13 mouse cellular contexts compared by ENCODE assay signal in the genomic region with DNA sequence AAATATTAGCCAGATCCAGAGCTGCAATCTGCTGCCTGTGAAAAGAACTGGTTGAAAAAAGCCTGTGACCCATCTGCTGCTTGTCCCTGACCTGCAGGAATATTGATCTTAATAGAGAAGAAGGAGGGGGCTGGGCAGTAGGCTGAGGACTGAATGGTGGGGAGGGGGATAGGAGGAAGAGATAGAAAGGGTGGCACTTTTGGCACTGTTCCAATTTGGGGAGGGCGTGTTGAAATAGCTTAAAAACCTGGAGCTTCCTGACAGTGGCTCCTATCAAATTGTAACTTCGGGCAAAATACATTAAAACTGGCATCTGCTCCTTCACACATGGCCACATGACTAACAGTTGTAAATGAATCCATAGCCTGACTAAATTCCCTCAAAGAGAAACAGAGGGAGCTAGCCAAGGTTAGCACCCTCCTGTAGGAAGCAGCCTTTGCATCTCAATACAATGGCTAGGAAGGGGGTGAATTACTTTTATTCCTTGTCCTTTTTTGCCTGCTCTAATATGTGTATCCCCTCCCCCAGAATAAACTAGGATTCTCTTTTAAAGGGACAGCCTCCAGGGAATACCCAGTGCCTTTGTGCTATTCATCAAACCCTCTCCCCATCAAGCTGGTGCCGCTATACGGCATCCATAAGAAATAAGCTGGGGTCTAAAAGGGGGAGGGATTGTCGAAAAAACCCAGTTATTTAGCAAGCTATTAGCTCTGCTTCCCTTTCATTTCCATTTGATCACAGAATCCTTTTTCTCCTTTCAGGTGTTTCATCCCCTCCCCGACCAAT. TPM values are rescaled to one million over a fixed set of nuclear protein-coding genes. Genes with fewer than 3 reads are reported as not detected.
DNase-seq lines count a peak whose midpoint lies in the region; ATAC-seq and TF ChIP-seq lines count a peak whose summit lies in the region.
"Had no signal": no experiment of that assay in that cellular context is flagged by ENCODE, and none has a peak within 500 bp of the region (broad histone marks: within the 10 kb centered on the region; RNA-seq: fewer than 3 reads in every experiment).

No protein-coding gene starts in this region.

- H3K4me3 ChIP-seq in lung, embryonic 14.5 days (ENCODE audit: low read depth, low read length), result no peak overlapping the region
- peak overlapping the region; percentile 49 for H3K4me3 ChIP-seq in forebrain, postnatal 0 days (ENCODE audit: low read depth, low read length)

- H3K27ac ChIP-seq in lung, embryonic 14.5 days (ENCODE audit: low read depth), result no peak overlapping the region
- H3K27ac ChIP-seq in forebrain, postnatal 0 days (ENCODE audit: low read depth, low read length), result peak overlapping the region; percentile 92

- ATAC-seq in lung, embryonic 14.5 days (ENCODE audit: insufficient read depth), result no peak
- peak; percentile 62 for ATAC-seq in forebrain, postnatal 0 days
- ATAC-seq in inflammation-experienced regulatory T-cells, adult 6 months, result no peak
- ATAC-seq: activated CD4-positive, CD25-positive, alpha-beta regulatory T cell, adult 4 months; lung, postnatal 0 days had no signal

- peak overlapping the region; percentile 23; the same call in 1 of the 2 replicates for H3K4me2 ChIP-seq in lung, embryonic 14.5 days
- peak overlapping the region; percentile 46 for H3K4me2 ChIP-seq in forebrain, postnatal 0 days (ENCODE audit: low read depth)

- no peak for DNase-seq in lung, embryonic 14.5 days
- no peak for DNase-seq in lung, postnatal 36 days
- DNase-seq in forebrain, postnatal 0 days, result peak; percentile 65
- DNase-seq in mesoderm, embryonic 11.5 days (ENCODE audit: low read depth, low spot score), result peak; percentile 26
- DNase-seq in retina, postnatal 1 day, result peak; percentile 16
- DNase-seq in adrenal gland, adult 8-10 months, result no peak
- no peak for DNase-seq in frontal cortex, postnatal 10 days (ENCODE audit: low spot score in 2 of 2)
- DNase-seq: heart, postnatal 10 days; kidney, adult 9 months; thymus, postnatal 14 days had no signal

- H3K9ac ChIP-seq in lung, embryonic 14.5 days, result no peak overlapping the region
- peak overlapping the region; percentile 69 for H3K9ac ChIP-seq in forebrain, postnatal 0 days

- H3K9me3 ChIP-seq in lung, embryonic 14.5 days (ENCODE audit: low read depth, low read length), result no peaks in the 10 kb centered on the region
- H3K9me3 ChIP-seq in forebrain, postnatal 0 days (ENCODE audit: low read length), result no peaks in the 10 kb centered on the region

- no peak for TF ChIP-seq CTCF in lung, embryonic 14.5 days (IDR thresholded peaks at IDR 0.05; ENCODE audit: low read depth)
- TF ChIP-seq CTCF in forebrain, postnatal 0 days (IDR thresholded peaks at IDR 0.05; ENCODE audit: low read depth), result no peak

- no peaks in the 10 kb centered on the region for H3K36me3 ChIP-seq in lung, embryonic 14.5 days (ENCODE audit: insufficient read depth)
- no peaks in the 10 kb centered on the region for H3K36me3 ChIP-seq in forebrain, postnatal 0 days (ENCODE audit: insufficient read depth)

- no peaks in the 10 kb centered on the region for H3K4me1 ChIP-seq in lung, embryonic 14.5 days (ENCODE audit: insufficient read depth)
- H3K4me1 ChIP-seq in forebrain, postnatal 0 days (ENCODE audit: insufficient read depth), result no peaks in the 10 kb centered on the region

- 40% methylated on average over 6 of the region's 6 CpGs for WGBS in lung, embryonic 14.5 days
- 35% methylated on average over 6 of the region's 6 CpGs for WGBS in forebrain, postnatal 0 days

- no peaks in the 10 kb centered on the region for H3K27me3 ChIP-seq in lung, embryonic 14.5 days (ENCODE audit: insufficient read depth, low read length)
- no peaks in the 10 kb centered on the region for H3K27me3 ChIP-seq in forebrain, postnatal 0 days (ENCODE audit: insufficient read depth, low read length)

RNA-seq across cellular contexts. Expression of a gene that starts 1.5 kb away (rescaled TPM):
- 6.2 and 6.5 TPM in 2 replicates for polyA plus RNA-seq in lung, embryonic 14.5 days (2014; fragmentation: Nextera tagmentation; extraction: Ambion mirVana)
- 334 and 422 TPM in 2 replicates for total RNA-seq in forebrain, postnatal 0 days (2014; rRNA removed)
- 156 and 219 TPM in 2 replicates for polyA plus RNA-seq in forebrain, postnatal 0 days (2015; fragmentation: Nextera tagmentation; extraction: Ambion mirVana)
- polyA plus RNA-seq in inflammation-experienced regulatory T-cells, adult 6 months (2017; shearing (Covaris generic)), result not detected
- 1 to 10 TPM in 2 of 4 experiments, under 1 TPM in 2; 0.35 to 1.1 (median 0.82) TPM for total RNA-seq in adrenal gland, adult 8-10 months (2022)
- total RNA-seq: heart, postnatal 10 days had no signal
- polyA plus RNA-seq: activated CD4-positive, CD25-positive, alpha-beta regulatory T cell, adult 4 months had no signal

Comparison
In these comparisons a context has a peak if more than half of its experiments do, and no peak if none do; other contexts are left out.
1. DNase-seq: peak in forebrain, postnatal 0 days (single experiment), mesoderm, embryonic 11.5 days (single experiment) and retina, postnatal 1 day (single experiment); none in lung, embryonic 14.5 days (single experiment), lung, postnatal 36 days (single experiment), adrenal gland, adult 8-10 months (single experiment) and frontal cortex, postnatal 10 days (0 of 2).
2. RNA of a gene that starts 1.5 kb away (polyA plus RNA-seq): 156 to 219 TPM in forebrain, postnatal 0 days; 6.2 to 6.5 TPM in lung, embryonic 14.5 days and not detected in inflammation-experienced regulatory T-cells, adult 6 months; every median in the first group is over 10 times any median in the second.